Mouse (Mus musculus) gastrocnemius, postnatal 4 days (tissue): Measurements from ENCODE around the gene Aox2. TPM values are rescaled to one million over a fixed set of nuclear protein-coding genes. Genes with fewer than 3 reads are reported as not detected.
A peak's percentile ranks its signal among the peaks of the same experiment; 100 is the strongest.
"Not testable (repeated sequence)": the region's sequence is repeated elsewhere in the genome, so short reads cannot be mapped to it uniquely, and the experiment has no call there.

ENCODE experiments used
- DNase-seq, 2 experiments: peaks; one replicate each; pipeline ENCODE4 v3.0.0; 2021 to 2022; ENCODE audit warnings: low spot score in 2 of 2, mixed read lengths in 2 of 2
- total RNA-seq, 2 experiments: library from RNA; stranded (reverse); gene quantifications; 2 replicates each; pipeline ENCODE4 v1.2.3; 2021

Gene Aox2
- total RNA-seq, 2 experiments from 2014 or later = 0.27 to 0.34 TPM

DNA sequence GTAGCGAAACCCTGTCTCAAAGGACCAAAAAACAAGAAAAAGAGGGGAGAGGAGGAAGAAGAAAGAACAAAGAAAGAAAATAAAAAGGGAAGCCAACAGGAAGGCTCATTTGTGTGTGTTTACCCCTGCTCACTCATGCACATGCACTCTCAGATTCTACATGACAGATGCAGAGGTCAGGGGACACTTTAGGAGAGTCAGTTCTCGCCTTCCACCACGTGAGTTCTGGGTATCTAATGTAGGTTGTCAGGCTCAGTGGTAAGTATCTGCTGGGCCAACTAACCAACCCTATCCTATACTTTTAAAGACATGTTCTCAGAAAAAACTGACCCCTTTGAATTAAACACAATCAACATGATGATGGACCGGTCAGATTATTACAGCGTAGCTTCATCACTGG is 66.4 kb downstream of the Aox2 start:
- DNase-seq = no peak

- DNase-seq = no peak
These were observed 68.0 kb downstream of the Aox2 start for GRCm38 (mm10) chr1:58346159-58346558.

DNA sequence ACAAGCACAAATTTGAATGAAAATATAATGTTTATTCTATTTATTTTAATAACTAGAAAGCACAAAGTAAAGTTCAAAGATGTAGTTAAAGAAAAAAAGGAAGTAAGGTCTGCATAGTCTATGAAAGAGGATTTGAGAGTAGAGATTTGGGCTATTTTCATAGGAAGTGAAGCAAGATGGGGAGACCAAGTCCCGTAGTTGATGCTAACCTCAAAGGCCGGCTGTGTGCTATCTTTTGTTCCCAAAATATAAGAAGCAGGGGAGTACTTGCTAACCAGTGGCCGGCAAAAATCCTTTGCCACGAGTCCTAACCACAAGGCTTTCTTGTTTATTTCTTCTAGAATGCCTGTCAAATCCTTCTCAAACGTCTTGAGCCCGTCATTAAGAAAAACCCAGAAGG is 70.6 kb downstream of the Aox2 start:
- DNase-seq = no peak

- DNase-seq = no peak
These were observed 75.2 kb downstream of the Aox2 start for GRCm38 (mm10) chr1:58353238-58353893.

- peak; percentile 27 to 59 for DNase-seq
These were observed 81.1 kb downstream of the Aox2 start for GRCm38 (mm10) chr1:58358958-58359901.

DNA sequence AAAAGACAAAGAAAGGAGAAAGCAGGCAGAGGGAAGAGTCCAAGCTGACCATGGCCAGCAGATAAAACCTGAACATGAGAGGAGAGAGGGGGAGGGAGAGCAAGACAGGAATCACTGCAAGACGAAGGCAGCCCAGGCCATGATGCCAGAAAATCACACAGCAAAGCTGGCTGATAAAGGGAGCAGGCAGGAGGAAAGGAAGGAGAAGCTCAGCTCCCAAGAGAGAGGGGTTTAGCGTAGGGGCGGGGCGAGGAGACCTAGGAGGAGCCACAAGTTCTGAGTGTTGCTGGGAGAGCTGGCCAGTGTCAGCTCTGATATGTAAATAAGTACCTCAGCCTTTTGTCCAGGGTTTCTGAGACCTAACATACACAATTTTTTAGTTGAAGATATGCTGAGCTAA is 84.2 kb downstream of the Aox2 start:
- DNase-seq = no peak

- DNase-seq = no peak
These were observed 86.4 kb downstream of the Aox2 start for GRCm38 (mm10) chr1:58364551-58364950.

DNA sequence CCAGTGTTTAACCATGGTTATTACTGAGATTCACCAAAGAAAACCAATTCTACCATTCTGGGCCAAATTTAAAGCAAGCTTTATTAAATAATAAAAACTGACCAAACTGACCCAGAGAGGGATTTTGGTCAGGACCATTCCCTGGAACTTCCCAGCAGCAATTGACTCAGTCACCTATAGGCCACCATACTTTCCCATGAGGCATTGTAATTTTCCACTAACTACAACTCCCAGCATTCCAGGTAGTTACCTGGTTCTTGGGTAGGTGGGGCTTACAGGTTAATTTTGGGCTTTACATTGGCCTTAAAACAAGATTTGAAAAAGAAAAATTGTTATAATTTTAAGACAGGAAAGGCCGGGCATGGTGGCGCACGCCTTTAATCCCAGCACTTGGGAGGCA is 87.7 kb downstream of the Aox2 start:
- no peak for DNase-seq

- DNase-seq = no peak
These were observed 88.8 kb downstream of the Aox2 start for GRCm38 (mm10) chr1:58366737-58367471.

DNA sequence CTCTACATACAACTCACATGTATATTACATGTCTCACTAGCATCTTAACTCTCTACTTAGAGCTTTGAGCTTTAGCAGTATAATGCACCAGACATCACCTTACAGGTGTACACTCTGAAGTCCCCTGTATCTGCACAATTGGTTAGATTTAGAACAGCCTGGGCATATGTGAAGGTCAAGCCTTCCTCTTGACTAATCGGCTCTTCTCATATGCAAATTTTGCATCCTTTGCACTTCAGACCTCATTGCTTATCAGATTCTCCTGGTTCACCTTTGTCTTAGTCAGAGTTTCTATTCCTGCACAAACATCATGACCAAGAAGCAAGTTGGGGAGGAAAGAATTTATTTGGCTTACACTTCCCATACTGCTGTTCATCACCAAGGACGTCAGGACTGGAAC is 91.6 kb downstream of the Aox2 start:
- DNase-seq = no peak

DNA sequence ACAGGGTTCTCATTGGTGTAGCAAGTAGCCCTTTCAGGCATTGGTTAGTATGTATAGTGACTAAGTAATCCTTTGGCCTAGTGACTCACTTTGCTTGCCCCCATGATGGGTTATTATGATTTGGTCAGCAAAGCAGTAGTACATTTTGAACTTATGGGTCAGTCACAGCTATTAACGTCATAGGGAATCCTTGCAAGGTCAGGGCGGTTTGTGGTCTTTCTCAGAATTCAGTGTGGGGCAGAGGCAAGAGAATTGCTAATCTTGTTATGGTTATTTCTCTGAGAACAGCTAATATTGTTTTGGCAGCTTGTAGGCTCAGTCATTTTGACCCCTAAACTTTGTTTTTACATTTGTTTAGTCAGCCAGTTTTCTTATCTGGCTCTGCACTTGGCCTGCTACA is 96.1 kb downstream of the Aox2 start:
- DNase-seq = not testable (repeated sequence)

DNA sequence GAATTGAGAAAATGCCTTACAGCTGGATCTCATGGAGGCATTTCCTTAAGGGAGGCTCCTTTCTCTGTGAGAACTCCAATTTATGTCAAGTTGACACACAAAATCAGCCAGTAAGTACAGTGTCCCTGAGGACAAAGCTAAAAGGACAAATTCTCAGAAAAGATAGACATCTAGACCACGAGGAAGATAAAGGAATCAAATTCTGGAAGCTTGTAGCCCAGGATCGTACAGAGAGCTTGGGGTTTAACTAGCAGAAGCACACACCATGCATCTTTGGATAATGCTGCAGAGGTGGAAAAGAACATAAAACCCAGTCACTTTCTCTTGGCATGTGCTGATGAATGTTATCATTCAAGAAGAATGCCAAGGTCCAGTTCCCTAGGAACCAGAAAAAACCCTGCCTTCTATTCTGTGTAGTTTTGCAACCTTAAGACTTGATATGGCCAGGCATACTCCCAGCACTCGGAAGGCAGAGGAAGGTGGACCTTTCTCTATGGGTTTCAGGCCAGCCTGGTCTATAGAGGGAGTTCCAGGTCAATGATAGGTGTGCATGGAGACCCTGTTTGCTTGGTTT is 97.5 kb downstream of the Aox2 start:
- no peak for DNase-seq

DNA sequence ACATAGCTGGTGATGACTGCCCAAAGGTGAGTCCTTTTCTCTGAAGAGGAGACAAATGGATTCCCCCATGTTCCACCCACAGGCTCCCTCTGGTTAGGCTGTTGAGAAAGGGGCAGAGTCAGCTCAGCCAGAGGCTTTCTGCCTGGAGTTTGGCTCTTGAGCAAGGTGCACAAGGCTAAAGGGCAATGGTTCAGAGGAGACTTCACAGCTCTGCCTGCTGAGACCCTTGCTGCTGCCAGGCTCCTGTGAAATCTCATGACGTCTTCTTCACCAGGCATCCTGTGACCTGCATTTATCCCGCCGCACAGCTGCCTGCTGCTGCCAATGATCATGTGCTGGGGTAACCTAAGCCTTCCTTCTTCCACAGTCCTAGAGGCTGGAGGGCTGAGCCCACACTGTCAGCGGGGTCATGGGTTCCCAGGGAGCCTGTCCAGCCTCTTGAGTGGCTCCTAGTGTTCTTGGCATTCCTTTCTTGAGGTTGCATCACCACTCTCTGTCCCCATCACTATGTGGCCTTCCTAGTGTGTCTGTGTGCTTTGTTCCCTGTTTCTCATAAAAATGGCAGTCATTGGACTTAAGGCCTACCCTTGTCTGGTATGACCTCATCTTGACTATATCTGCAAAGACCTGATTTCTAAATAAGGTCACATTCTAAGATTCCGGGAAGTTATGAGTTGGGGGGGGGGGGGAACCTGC is 104.6 kb downstream of the Aox2 start:
- DNase-seq = no peak

- no peak for DNase-seq
These were observed 113.5 kb downstream of the Aox2 start for GRCm38 (mm10) chr1:58391421-58392267.

DNA sequence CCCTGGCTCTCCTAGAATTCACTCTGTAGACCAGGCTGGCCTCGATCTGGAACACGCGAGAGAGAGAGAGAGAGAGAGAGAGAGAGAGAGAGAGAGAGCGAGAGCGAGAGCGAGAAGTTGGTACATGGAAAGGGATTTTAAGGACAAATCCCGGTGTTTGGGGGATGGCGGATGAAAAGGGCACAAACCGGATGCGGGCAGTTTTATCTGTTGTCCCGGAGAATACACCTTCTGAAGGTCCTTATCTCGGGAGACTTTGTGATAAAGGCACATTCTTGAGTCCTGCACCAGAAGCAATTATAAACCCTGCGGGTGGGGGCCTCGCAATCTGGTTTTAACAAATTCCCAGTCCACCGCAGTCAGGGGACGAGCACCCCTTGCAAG is 114.1 kb downstream of the Aox2 start:
- DNase-seq = no peak

GRCm38 (mm10) chr1:58392652-58393283 is 114.6 kb downstream of the Aox2 start, which contains the start of gene Bzw1:
Gene Bzw1 (plus strand): TSS chr1:58392898.
- peak; percentile 94 to 95 for DNase-seq

GRCm38 (mm10) chr1:58393284-58394195 is 115.4 kb downstream of the Aox2 start:
- DNase-seq = peak; percentile 40 to 61

DNA sequence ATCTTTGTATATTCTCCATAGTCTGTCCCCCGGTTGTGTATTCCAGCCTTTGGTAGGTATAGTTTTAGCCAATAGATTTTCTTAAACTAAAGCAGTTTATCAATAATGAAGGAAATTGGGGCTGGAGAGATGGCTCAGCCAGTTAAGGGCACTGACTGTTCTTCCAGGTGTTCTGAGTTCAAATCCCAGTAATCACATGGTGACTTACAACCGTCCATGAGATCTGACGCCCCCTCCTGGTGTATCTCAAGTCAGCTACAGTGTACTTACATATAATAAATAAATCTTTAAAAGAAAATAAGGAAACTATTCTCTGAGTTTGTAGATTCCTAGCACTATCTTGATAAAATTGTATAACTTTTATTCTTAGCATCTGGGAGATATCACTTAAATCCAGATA is 117.2 kb downstream of the Aox2 start:
- no peak for DNase-seq
